Mouse (Mus musculus) CH12.LX (cell line): ENCODE data around the gene Hils1. TPM values are rescaled to one million over a fixed set of nuclear protein-coding genes. Genes with fewer than 3 reads are reported as not detected.

Source experiments
- DNase-seq: peaks from one replicate; pipeline ENCODE4 v3.0.0-alpha.2; 2013; ENCODE audit errors: extremely low read depth
- H3K27ac ChIP-seq: 2 replicates; pipeline ENCODE4 v1.5.1; 2012; ENCODE audit warnings: low read depth, mild to moderate bottlenecking, control low read depth, moderate library complexity; ENCODE audit not compliant: insufficient read depth
- H3K27me3 ChIP-seq: replicated peaks from 2 replicates; pipeline ENCODE3; 2012; ENCODE audit warnings: inconsistent platforms
- H3K36me3 ChIP-seq, 2 experiments: replicated peaks in 1 of 2; 2 replicates each; pipeline versions ENCODE3 to v1.6.1; 2012; ENCODE audit warnings: inconsistent platforms in 1 of 2, low read length in 1 of 2, mild to moderate bottlenecking in 1 of 2, mixed read lengths in 1 of 2, moderate library complexity in 1 of 2; ENCODE audit not compliant: control insufficient read depth in 1 of 2, insufficient read depth in 1 of 2
- H3K4me1 ChIP-seq, 2 experiments: 2 replicates each; pipeline ENCODE4 v1.6.1; 2012; ENCODE audit warnings: inconsistent platforms in 1 of 2, moderate library complexity in 1 of 2; ENCODE audit not compliant: insufficient read depth in 2 of 2, control insufficient read depth in 1 of 2
- H3K4me2 ChIP-seq: 2 replicates; pipeline ENCODE4 v1.6.1; 2012; ENCODE audit warnings: low read depth, mild to moderate bottlenecking, control low read depth; ENCODE audit not compliant: poor library complexity, insufficient read depth, severe bottlenecking
- H3K4me3 ChIP-seq, 3 experiments: fragments of 150-350 bp in 1 of 3; sonication (generic) in 1 of 3; replicated peaks in 1 of 3; 2 replicates each; pipeline versions ENCODE3 to v1.5.1; 2011 to 2012; ENCODE audit warnings: low read depth in 2 of 3, low read length in 2 of 3, mild to moderate bottlenecking in 2 of 3, moderate library complexity in 2 of 3, control low read depth in 1 of 3, improper control_type of control experiment in 1 of 3, inconsistent platforms in 1 of 3, mixed read lengths in 1 of 3; ENCODE audit not compliant: poor library complexity in 1 of 3
- H3K79me2 ChIP-seq: replicated peaks from 2 replicates; pipeline ENCODE4 v1.6.1; 2012; ENCODE audit warnings: mild to moderate bottlenecking, moderate library complexity; ENCODE audit not compliant: control insufficient read depth, poor library complexity, insufficient read depth, severe bottlenecking; ENCODE audit errors: extremely low read depth
- H3K9ac ChIP-seq: 2 replicates; pipeline ENCODE4 v1.6.1; 2012; ENCODE audit warnings: low read depth, mild to moderate bottlenecking, control low read depth, moderate library complexity; ENCODE audit not compliant: insufficient read depth
- H3K9me3 ChIP-seq: replicated peaks from 2 replicates; pipeline ENCODE3; 2012; ENCODE audit warnings: low read length, inconsistent platforms, mixed read lengths
- BHLHE40 ChIP-seq: IDR thresholded peaks from 2 replicates; pipeline ENCODE4 v1.6.1; 2011; ENCODE audit warnings: mild to moderate bottlenecking, low read depth, low read length, improper control_type of control experiment
- CHD2 ChIP-seq: IDR thresholded peaks from 2 replicates; pipeline ENCODE4 v1.6.1; 2011; ENCODE audit warnings: low read length, improper control_type of control experiment
- ELF1 ChIP-seq: IDR thresholded peaks from 2 replicates; pipeline ENCODE4 v1.6.1; 2014; ENCODE audit warnings: low read depth, mild to moderate bottlenecking, inconsistent platforms, low read length, improper control_type of control experiment
- HCFC1 ChIP-seq: IDR thresholded peaks from 2 replicates; pipeline ENCODE4 v1.6.1; 2012; ENCODE audit warnings: low read depth, mild to moderate bottlenecking, inconsistent platforms, low read length, improper control_type of control experiment
- JUND ChIP-seq: conservative IDR thresholded peaks from 2 replicates; pipeline ENCODE4 v1.6.1; 2011; ENCODE audit warnings: low read depth, low read length, improper control_type of control experiment
- MXI1 ChIP-seq: IDR thresholded peaks from 2 replicates; pipeline ENCODE4 v1.6.1; 2011; ENCODE audit warnings: mild to moderate bottlenecking, low read depth, low read length, improper control_type of control experiment
- RCOR1 ChIP-seq: conservative IDR thresholded peaks from 2 replicates; pipeline ENCODE4 v1.6.1; 2012; ENCODE audit warnings: low read depth, mild to moderate bottlenecking, inconsistent platforms, low read length, improper control_type of control experiment
- USF1 ChIP-seq: IDR thresholded peaks from 2 replicates; pipeline ENCODE4 v1.6.1; 2014; ENCODE audit warnings: low read depth, mild to moderate bottlenecking, inconsistent platforms, low read length, improper control_type of control experiment
- USF2 ChIP-seq: conservative IDR thresholded peaks from 2 replicates; pipeline ENCODE4 v1.6.1; 2011; ENCODE audit warnings: low read depth, low read length, improper control_type of control experiment
- ZNF384 ChIP-seq: IDR thresholded peaks from 2 replicates; pipeline ENCODE4 v1.6.1; 2012; ENCODE audit warnings: low read depth, low read length, improper control_type of control experiment, inconsistent platforms
- dilution Hi-C: fragments of 300-500 bp; cut with MboI; formaldehyde crosslinking; loops from 2 replicates; pipeline ENCODE4 v1.14.3; 2020; ENCODE audit warnings: low sequenced_read_pairs; ENCODE audit not compliant: extremely low pct_unique_long_range_greater_than_20kb, extremely low pct_ligation_motif_present
- in situ Hi-C: fragments of 300-500 bp; cut with MboI; formaldehyde crosslinking; loops from 3 replicates; pipeline ENCODE4 v1.14.3; 2019; ENCODE audit warnings: low sequenced_read_pairs, low pct_ligation_motif_present, low pct_unique_long_range_greater_than_20kb, mixed read lengths
- polyA plus RNA-seq: library from polyadenylated mRNA; unstranded; fragments of >175 nt; gene quantifications from 2 replicates; pipeline ENCODE4 v1.2.1, GENCODE M21; 2012; ENCODE audit warnings: low read depth; ENCODE audit not compliant: insufficient read length
- total RNA-seq, 2 experiments: library from RNA; depleted of rRNA; stranded (reverse); fragments of 300-350 nt in 1 of 2; fragments of >200 nt in 1 of 2; gene quantifications; 2 replicates each; pipeline ENCODE4 v1.2.3; 2012 to 2014

Hils1 gene
- total and polyA plus RNA-seq, 3 experiments = not detected

- Histone ChIP-seq H3K36me3 (no peaks in the 10 kb centered on the region), H3K9me3 (peaks cover 4% of the 10 kb centered on the region)
- TF ChIP-seq HCFC1 = no peak
- TF ChIP-seq USF1 = no peak
- no peak for TF ChIP-seq USF2
- TF ChIP-seq ELF1 = no peak
- TF ChIP-seq, all 38 proteins: peak for 0
- in situ Hi-C loops = no loop called here
- no peak for DNase-seq
- Histone ChIP-seq H3K27ac (no peak overlapping the region), H3K9ac (no peak overlapping the region), H3K79me2 (no peaks in the 10 kb centered on the region), H3K4me2 (no peak overlapping the region), H3K27me3 (peaks cover 82% of the 10 kb centered on the region), H3K4me3 (no peak overlapping the region), H3K4me1 (peaks cover 2 to 10% of the 10 kb centered on the region in 2 experiments; a peak in 2 of 4 replicates)
- dilution Hi-C loops = no loop called here
Measured at GRCm38 (mm10) chr11:95011416-95011815, 44.0 kb downstream of the Hils1 start.

GRCm38 (mm10) chr11:95012075-95012474, 44.7 kb downstream of the Hils1 start:
- Histone ChIP-seq H3K4me3 (no peak overlapping the region), H3K9ac (no peak overlapping the region), H3K27ac (no peak overlapping the region)
- no peak for TF ChIP-seq HCFC1
- no peak for TF ChIP-seq BHLHE40
- TF ChIP-seq RCOR1 = no peak
- TF ChIP-seq, all 38 proteins: peak for 0
- Histone ChIP-seq H3K9me3 (peaks cover 4% of the 10 kb centered on the region), H3K4me1 (peaks cover 2 to 7% of the 10 kb centered on the region in 2 experiments; a peak in 2 of 4 replicates), H3K79me2 (no peaks in the 10 kb centered on the region), H3K36me3 (no peaks in the 10 kb centered on the region), H3K27me3 (peaks cover 87% of the 10 kb centered on the region), H3K4me2 (no peak overlapping the region)
- DNase-seq = no peak
- dilution Hi-C loops (no loop called here), in situ Hi-C loops (no loop called here)

- Histone ChIP-seq H3K79me2 (no peaks in the 10 kb centered on the region), H3K27ac (no peak overlapping the region), H3K4me1 (peaks cover 2 to 5% of the 10 kb centered on the region in 2 experiments; a peak in 2 of 4 replicates), H3K36me3 (no peaks in the 10 kb centered on the region), H3K4me3 (no peak overlapping the region), H3K4me2 (no peak overlapping the region), H3K9ac (no peak overlapping the region), H3K9me3 (peaks cover 4% of the 10 kb centered on the region)
- dilution Hi-C loops = no loop called here
- no peak for DNase-seq
- no peak for TF ChIP-seq MXI1
- no peak for TF ChIP-seq ZNF384
- no peak for TF ChIP-seq JUND
- TF ChIP-seq CHD2 = no peak
- TF ChIP-seq, all 38 proteins: peak for 0
- peaks cover 91% of the 10 kb centered on the region for H3K27me3 ChIP-seq
- in situ Hi-C loops = no loop called here
Measured at GRCm38 (mm10) chr11:95012487-95012886, 45.1 kb downstream of the Hils1 start.
